Mouse (Mus musculus): ENCODE measurements around the gene Nectin2. TPM values are rescaled to one million over a fixed set of nuclear protein-coding genes. Genes with fewer than 3 reads are reported as not detected.
A peak's percentile ranks its signal among the peaks of the same experiment; 100 is the strongest.

Nectin2 gene
- polyA plus RNA-seq, 1 experiment from 2014 or later, result 67.1 TPM

DNA sequence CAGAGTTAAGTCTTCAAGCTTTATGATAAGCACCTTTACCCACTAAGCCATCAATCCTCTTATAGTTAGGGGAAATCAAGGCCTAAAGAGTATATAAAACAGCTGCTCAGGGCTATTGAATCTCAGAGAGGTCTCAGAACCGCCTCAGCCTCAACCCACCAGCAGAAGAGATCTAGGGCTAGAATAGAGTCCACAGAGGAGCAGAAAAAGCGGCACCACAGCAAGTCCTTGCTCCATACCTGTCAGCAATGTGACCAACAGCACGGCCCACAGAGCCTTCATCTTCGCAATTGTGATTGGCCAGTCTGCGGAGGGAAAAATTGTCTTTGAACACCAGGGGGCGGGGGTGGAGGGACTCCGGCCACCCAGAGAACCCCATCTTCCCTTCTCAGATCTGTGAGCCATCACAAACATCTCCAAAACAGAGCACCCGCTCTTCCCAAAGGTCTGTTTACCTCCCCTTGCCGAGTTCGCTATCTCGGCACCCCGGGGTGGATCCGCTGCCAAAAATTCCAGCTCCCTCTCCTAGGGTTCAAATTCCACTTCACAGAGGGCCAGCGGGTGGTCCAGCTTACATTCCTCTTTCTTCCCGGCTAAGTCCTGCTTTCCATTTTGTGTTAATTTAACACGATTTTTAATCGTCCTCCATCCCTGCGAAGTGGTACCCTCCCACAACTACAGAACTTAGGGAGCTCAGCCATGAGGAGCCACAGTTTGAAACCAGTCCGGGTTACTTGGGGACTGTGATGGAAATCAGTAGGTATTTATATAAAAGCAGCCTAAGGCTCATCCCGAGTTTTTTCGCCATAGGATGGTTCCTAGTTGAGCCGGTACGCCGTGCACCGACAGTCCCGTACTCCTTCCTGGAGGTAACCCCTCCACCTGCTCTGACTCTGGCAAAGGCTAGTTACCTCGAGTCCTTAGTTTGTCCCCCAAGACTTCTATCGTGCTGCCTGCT is 52.1 kb downstream of the Nectin2 start:
- ATAC-seq (ENCODE audit: low FRiP score), result no peak
- peak overlapping the region; percentile 31 for H3K4me3 ChIP-seq
- H3K27me3 ChIP-seq, result no peaks in the 10 kb centered on the region
- peak overlapping the region; percentile 69 for H3K4me2 ChIP-seq (replicated peaks)
- WGBS, result 2% methylated on average over 28 of the region's 28 CpGs
- H3K9me3 ChIP-seq (replicated peaks), result peaks cover 8% of the 10 kb centered on the region; the same call in 1 of the 2 replicates
- peaks cover 25% of the 10 kb centered on the region for H3K4me1 ChIP-seq
- no peak overlapping the region for H3K27ac ChIP-seq
- H3K36me3 ChIP-seq, result peaks cover 15% of the 10 kb centered on the region; the same call in 1 of the 2 replicates
- H3K9ac ChIP-seq, result peak overlapping the region; percentile 62

DNA sequence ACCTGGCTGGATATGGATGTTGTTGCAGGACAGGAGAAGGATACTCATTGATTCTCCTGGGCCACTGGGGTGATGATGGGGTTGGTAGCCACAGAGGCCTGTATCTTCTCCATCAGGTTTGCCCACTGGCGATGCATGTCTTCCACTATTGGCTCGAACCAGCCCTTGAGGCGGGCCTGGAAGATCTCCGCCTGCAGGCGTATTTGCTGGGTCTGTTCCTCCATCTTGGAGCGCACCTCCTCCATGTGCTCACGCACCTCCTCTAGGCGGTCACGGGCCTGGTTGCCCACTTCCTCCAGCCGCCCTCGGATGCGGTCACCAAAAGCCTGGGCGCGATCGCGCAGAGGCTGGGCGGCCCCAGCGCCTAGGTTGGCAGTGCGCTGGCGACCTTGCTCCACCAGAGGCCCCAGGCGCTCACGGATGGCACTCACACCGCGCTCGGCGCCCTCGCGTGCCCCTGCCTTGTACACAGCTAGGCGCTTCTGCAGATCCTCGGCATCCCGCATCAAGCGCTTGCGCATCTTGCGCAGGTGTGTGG is 53.9 kb downstream of the Nectin2 start:
- no peak overlapping the region for H3K4me3 ChIP-seq
- WGBS, result 94% methylated on average over 34 of the region's 34 CpGs

DNA sequence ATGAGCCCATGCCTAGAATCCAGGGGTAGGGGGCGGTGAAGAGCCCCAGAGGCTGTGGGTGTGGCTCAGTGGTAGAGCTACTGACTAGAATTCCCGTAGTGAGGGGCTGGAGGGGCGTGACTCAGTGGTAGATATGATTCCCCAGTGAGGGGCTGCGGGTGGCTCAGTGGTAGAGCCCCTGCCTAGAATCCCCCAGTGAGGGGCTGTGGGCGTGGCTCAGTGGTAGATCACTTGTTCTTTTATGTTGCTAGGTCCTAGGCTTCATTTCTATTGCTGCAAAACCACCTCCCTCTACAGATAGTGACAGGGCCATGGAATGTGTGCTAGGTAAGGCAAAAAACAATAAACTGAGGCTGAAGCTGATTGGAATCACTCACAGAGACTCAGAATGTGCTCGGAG is 54.4 kb downstream of the Nectin2 start:
- no peak for ATAC-seq (ENCODE audit: low FRiP score)
- Histone ChIP-seq H3K36me3 (peaks cover 7% of the 10 kb centered on the region; the same call in 1 of the 2 replicates), H3K9ac (no peak overlapping the region), H3K9me3 (replicated peaks) (peaks cover 8% of the 10 kb centered on the region; the same call in 1 of the 2 replicates), H3K27ac (no peak overlapping the region), H3K4me2 (replicated peaks) (no peak overlapping the region), H3K4me3 (no peak overlapping the region), H3K4me1 (peaks cover 22% of the 10 kb centered on the region), H3K27me3 (no peaks in the 10 kb centered on the region)
- WGBS, result 84% methylated on average over 6 of the region's 6 CpGs

More for the DNA sequence above, 53.9 kb downstream of the Nectin2 start:
- no peak overlapping the region for H3K27ac ChIP-seq
- ATAC-seq (ENCODE audit: low FRiP score), result no peak
- H3K27me3 ChIP-seq, result no peaks in the 10 kb centered on the region
- peaks cover 8% of the 10 kb centered on the region; the same call in 1 of the 2 replicates for H3K9me3 ChIP-seq (replicated peaks)
- H3K9ac ChIP-seq, result no peak overlapping the region
- peaks cover 7% of the 10 kb centered on the region; the same call in 1 of the 2 replicates for H3K36me3 ChIP-seq
- peaks cover 24% of the 10 kb centered on the region for H3K4me1 ChIP-seq
- no peak overlapping the region for H3K4me2 ChIP-seq (replicated peaks)

DNA sequence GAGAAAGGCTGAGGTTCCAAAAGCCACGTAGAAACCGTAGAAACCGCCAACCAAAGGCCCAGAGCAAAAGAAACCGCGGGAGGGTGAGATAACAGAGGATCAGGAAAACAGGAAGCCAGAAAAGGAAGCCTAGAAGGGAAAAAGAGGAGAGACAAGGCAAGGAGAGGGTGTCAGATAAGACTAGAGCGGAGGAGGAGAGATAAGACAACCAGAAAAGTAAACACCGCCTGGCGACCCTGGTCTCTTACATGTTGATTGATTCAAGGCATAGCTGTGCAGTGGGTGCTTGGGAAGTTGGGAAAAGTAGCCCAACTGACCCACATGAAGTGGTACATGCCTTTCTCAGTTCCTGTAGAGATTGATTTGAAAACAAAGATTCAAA is 55.1 kb downstream of the Nectin2 start:
- H3K4me2 ChIP-seq (replicated peaks), result no peak overlapping the region
- peaks cover 8% of the 10 kb centered on the region; the same call in 1 of the 2 replicates for H3K9me3 ChIP-seq (replicated peaks)
- peaks cover 22% of the 10 kb centered on the region for H3K4me1 ChIP-seq
- H3K36me3 ChIP-seq, result peaks cover 7% of the 10 kb centered on the region; the same call in 1 of the 2 replicates
- H3K9ac ChIP-seq, result no peak overlapping the region
- 52% methylated on average over 8 of the region's 8 CpGs for WGBS
- no peak overlapping the region for H3K27ac ChIP-seq
- ATAC-seq (ENCODE audit: low FRiP score), result no peak
- no peaks in the 10 kb centered on the region for H3K27me3 ChIP-seq
- H3K4me3 ChIP-seq, result no peak overlapping the region

DNA sequence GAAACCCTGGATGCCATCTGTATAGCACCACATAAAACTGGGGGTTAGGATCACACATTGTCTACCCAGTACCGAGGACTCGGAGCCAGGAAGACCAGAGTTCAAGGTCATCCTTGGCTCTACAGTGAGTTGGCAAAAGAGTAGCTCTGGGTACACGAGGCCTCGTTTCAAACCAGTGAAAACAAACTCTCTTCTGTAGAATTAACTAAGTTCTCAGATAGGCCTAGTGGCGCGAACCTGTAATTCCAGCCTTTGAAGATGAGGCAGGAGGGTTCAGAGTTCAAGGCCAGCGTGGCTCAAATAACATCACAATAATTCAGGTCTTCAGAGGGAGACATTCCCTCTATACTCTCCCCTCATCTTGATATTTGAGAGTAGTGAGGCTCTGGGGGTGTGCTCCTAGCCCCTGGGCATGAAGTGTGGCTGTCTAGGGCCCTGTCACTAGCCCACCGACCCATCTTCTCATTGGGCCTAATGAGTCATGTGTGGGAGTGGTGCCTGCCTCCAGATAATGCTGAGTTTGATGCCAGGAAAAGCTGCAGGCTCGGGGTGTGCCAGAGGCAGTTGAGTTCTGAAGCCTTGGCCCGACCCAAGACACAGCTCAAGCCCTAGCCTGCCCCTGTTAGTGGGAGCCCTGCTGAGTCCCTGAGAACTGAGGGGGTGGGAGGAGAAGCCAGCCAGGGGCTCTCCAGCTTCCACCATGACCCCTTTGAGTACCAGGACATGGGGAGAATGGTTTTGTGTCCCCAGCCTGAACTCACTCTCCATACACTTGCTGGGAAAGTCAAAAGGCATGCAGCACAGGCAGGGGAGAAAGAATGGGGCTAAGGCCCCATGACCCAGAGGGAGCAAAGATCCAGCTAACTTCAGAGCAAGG is 55.7 kb downstream of the Nectin2 start:
- no peak overlapping the region for H3K4me2 ChIP-seq (replicated peaks)
- H3K4me1 ChIP-seq, result peaks cover 22% of the 10 kb centered on the region
- H3K9ac ChIP-seq, result no peak overlapping the region
- no peak overlapping the region for H3K27ac ChIP-seq
- peaks cover 8% of the 10 kb centered on the region; the same call in 1 of the 2 replicates for H3K9me3 ChIP-seq (replicated peaks)
- 88% methylated on average over 10 of the region's 10 CpGs for WGBS
- no peaks in the 10 kb centered on the region for H3K27me3 ChIP-seq
- H3K36me3 ChIP-seq, result peaks cover 7% of the 10 kb centered on the region; the same call in 1 of the 2 replicates
- no peak for ATAC-seq (ENCODE audit: low FRiP score)
- no peak overlapping the region for H3K4me3 ChIP-seq

DNA sequence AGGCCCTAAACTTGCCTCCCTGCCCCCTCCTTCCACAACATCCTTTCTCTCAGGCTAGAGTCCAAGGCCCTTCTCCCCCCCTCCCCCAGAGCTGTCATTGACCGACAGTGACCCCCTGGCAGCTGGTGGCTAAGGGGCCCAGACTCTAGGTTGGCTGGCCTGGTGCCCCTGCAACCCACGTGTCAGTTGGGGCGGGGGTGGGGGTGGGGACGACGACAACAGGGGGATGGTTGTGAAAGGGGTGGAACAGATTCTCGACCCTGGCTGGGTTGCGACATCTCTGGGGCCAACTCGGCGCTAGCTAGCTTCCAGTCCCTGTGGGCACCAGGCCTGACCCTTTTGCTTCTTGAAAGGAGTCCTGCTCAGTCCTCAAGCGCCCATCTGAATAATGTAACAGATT is 56.9 kb downstream of the Nectin2 start:
- ATAC-seq (ENCODE audit: low FRiP score), result no peak
- H3K9me3 ChIP-seq (replicated peaks), result peaks cover 8% of the 10 kb centered on the region; the same call in 1 of the 2 replicates
- peaks cover 7% of the 10 kb centered on the region; the same call in 1 of the 2 replicates for H3K36me3 ChIP-seq
- no peaks in the 10 kb centered on the region for H3K27me3 ChIP-seq
- no peak overlapping the region for H3K9ac ChIP-seq
- no peak overlapping the region for H3K4me3 ChIP-seq
- no peak overlapping the region for H3K27ac ChIP-seq
- WGBS, result 18% methylated on average over 10 of the region's 10 CpGs
- H3K4me2 ChIP-seq (replicated peaks), result no peak overlapping the region
- peaks cover 10% of the 10 kb centered on the region; the same call in 1 of the 2 replicates for H3K4me1 ChIP-seq

DNA sequence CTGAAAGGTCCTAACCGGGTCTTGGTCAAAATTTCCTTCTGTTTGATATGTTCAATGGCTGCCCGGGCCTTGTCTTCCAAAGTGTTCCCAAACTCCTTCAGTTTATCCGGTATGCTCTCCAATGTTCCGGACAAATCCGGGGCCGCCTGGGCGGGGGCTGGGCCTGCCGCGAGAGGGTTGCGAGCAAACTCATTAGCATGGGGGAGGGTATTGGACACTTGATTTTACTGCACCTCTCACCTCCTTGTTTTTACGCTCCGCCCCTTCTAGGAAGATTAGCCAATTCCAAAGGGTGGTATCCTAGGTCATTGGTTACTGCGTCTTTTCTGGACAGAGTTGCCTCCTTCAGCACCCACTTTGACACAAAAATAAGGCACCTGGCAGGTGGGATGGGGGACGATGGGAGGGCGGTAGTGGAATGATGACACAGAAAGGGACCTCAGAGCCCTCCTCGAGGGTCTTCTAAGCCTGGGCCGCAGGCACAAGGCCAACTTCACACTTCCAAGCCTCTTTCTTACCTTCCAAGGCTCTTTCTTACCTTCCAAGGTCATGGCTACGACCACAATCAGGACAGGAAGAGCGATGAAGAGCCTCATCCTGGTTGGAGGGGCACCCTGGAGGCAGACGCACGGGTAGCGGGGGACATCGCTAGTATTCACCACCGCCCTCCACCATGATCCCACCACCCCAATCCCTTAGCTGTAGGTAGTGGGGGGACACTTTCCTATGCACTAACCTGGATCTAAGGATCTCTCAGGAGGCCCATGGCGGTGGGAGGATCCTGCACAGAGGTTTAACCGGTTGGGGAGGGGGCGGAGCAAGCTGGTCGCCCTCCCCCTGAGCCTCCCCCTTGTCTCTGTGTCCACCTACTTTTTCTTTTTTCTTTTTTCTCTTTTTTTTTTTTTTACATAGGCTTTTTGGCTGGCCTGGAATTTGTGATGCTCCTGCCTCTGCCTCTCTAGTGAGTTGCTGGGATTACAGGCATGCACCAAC is 58.1 kb downstream of the Nectin2 start, which contains the start of gene Apoc1:
TSS of gene Apoc1 (minus strand) at position 788 of the 993 bp plus-strand sequence.
- no peak for ATAC-seq (ENCODE audit: low FRiP score)
- Histone ChIP-seq H3K4me2 (replicated peaks) (no peak within 1 kb of the TSS), H3K36me3 (peaks cover 7% of the 10 kb centered on the region; the same call in 1 of the 2 replicates), H3K4me3 (no peak within 1 kb of the TSS), H3K4me1 (peaks cover 5% of the 10 kb centered on the region; the same call in 1 of the 2 replicates), H3K9ac (no peak within 1 kb of the TSS), H3K9me3 (replicated peaks) (peaks cover 8% of the 10 kb centered on the region; the same call in 1 of the 2 replicates), H3K27ac (no peak within 1 kb of the TSS), H3K27me3 (no peaks in the 10 kb centered on the region)
- WGBS, result 57% methylated on average over 28 of the region's 28 CpGs

DNA sequence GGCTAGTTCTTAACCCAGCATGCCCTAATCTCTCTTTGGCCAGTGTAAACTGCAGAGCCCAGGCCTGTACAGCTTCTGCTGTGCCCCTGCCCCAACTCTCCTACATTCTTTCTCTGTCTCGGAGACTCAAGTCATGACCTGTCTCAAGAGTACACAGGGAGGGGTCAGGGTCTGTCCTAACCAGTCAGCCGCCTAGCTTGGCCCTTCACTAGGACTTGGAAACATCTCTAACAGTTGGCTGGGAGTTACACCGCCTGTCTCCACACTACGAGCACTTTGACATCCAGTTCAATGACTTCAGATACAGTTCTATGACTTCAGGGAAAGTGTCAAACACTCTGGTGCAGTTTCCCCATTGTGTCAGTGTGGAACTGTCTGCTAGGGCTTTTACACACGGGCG is 58.8 kb downstream of the Nectin2 start:
- H3K9me3 ChIP-seq (replicated peaks), result 0 out of 2 replicates have a peak, but pooled peaks cover 2% of the 10 kb centered on the region
- 72% methylated on average over 6 of the region's 6 CpGs for WGBS
- no peak overlapping the region for H3K4me3 ChIP-seq
- H3K9ac ChIP-seq, result no peak overlapping the region
- no peak overlapping the region for H3K27ac ChIP-seq
- H3K36me3 ChIP-seq, result peaks cover 2% of the 10 kb centered on the region; the same call in 1 of the 2 replicates
- no peak overlapping the region for H3K4me2 ChIP-seq (replicated peaks)
- ATAC-seq (ENCODE audit: low FRiP score), result no peak
- no peaks in the 10 kb centered on the region for H3K27me3 ChIP-seq
- peaks cover 5% of the 10 kb centered on the region; the same call in 1 of the 2 replicates for H3K4me1 ChIP-seq

DNA sequence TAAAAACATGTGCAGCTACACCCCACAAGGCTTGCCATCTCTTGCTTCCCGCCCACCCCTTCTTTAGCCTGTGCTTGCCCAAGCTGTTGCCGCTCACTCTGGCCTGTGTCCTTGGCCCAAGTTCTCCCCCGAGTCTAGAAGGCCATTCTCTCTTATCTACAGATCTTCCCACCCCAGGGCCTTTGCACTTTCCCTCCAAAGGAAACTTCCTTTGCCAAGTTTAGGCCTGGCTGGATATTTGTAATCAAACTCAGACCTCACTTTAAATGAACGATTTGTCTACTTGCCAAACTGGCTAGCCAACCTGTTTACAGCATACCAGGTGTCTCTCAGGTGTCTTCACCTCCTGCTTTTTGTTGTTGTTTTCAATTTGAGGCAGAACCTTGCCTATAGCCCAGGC is 59.4 kb downstream of the Nectin2 start:
- H3K27me3 ChIP-seq, result no peaks in the 10 kb centered on the region
- no peak overlapping the region for H3K4me2 ChIP-seq (replicated peaks)
- ATAC-seq (ENCODE audit: low FRiP score), result no peak
- H3K27ac ChIP-seq, result no peak overlapping the region
- H3K9ac ChIP-seq, result no peak overlapping the region
- peaks cover 5% of the 10 kb centered on the region; the same call in 1 of the 2 replicates for H3K4me1 ChIP-seq
- H3K4me3 ChIP-seq, result no peak overlapping the region
- H3K9me3 ChIP-seq (replicated peaks), result no peaks in the 10 kb centered on the region
- 92% methylated on average over 4 of the region's 4 CpGs for WGBS
- H3K36me3 ChIP-seq, result no peaks in the 10 kb centered on the region

DNA sequence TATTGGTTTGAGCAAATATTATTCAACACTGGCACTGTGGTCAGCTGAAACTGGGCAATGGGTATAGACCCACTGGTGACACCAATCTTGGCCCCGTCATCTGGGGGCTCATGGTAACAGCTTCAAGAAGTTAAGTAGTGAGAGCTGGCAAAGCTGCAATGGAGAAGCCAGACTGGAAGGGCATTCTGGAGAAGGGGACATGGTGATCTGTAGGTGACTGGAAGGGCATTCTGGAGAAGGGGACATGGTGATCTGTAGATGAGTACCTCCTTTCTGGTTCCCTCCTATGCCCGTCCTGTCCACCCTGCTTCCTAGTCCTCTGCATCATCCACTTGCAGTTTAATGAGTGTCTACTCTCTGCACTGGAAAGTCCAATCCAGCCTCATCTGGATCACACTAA is 61.7 kb downstream of the Nectin2 start:
- Histone ChIP-seq H3K27me3 (no peaks in the 10 kb centered on the region), H3K9me3 (replicated peaks) (no peaks in the 10 kb centered on the region), H3K9ac (no peak overlapping the region), H3K4me3 (no peak overlapping the region), H3K27ac (no peak overlapping the region), H3K4me1 (peaks cover 5% of the 10 kb centered on the region; the same call in 1 of the 2 replicates), H3K4me2 (replicated peaks) (no peak overlapping the region), H3K36me3 (no peaks in the 10 kb centered on the region)
- WGBS, result 91% methylated on average over 2 of the region's 2 CpGs
- ATAC-seq (ENCODE audit: low FRiP score), result no peak

DNA sequence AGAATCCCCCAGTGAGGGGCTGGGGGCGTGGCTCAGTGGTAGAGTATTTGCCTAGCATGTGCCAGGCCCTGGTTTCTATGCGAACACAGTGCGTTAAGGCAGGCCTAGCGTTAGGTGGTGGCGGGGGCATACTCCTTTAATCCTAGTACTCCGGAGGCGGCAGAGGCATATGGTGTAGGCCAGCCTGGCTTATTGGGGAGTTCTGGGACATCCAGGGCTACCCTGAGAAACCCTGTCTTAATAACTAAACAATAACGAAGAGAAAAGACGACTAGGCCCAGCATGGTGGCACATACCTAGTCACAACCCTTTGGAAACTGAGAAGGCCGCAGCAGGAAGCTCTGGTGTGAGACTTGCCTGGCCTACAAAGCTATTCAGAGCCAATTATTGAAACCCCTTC is 62.2 kb downstream of the Nectin2 start:
- Histone ChIP-seq H3K27ac (no peak overlapping the region), H3K4me2 (replicated peaks) (no peak overlapping the region), H3K4me1 (no peaks in the 10 kb centered on the region), H3K9ac (no peak overlapping the region), H3K9me3 (replicated peaks) (no peaks in the 10 kb centered on the region), H3K36me3 (no peaks in the 10 kb centered on the region), H3K27me3 (no peaks in the 10 kb centered on the region), H3K4me3 (no peak overlapping the region)
- ATAC-seq (ENCODE audit: low FRiP score), result no peak
- WGBS, result 93% methylated on average over 10 of the region's 10 CpGs
